Mouse (Mus musculus): Measurements from ENCODE around the gene Gm49383. TPM values are rescaled to one million over a fixed set of nuclear protein-coding genes. Genes with fewer than 3 reads are reported as not detected.
"Not testable (repeated sequence)": the region's sequence is repeated elsewhere in the genome, so short reads cannot be mapped to it uniquely, and the experiment has no call there.

Gene Gm49383
- polyA plus RNA-seq, 1 experiment from 2014 or later = 42.2 TPM

GRCm38 (mm10) chr12:69160677-69161076 lies 36.2 kb downstream of the Gm49383 start:
- not testable (repeated sequence) for DNase-seq (ENCODE audit: low spot score); H3K9ac ChIP-seq (ENCODE audit: low read length); H3K27me3 ChIP-seq (ENCODE audit: control insufficient read depth, insufficient read depth, low read length); ATAC-seq (replicated peaks; ENCODE audit: low FRiP score); H3K27ac ChIP-seq (ENCODE audit: low read depth, low read length); H3K4me2 ChIP-seq (ENCODE audit: low read depth, low read length, severe bottlenecking); H3K9me3 ChIP-seq (ENCODE audit: control insufficient read depth, low read length); H3K4me1 ChIP-seq (replicated peaks; ENCODE audit: control insufficient read depth, insufficient read depth, low read length); H3K4me3 ChIP-seq (ENCODE audit: low read depth, low read length); H3K36me3 ChIP-seq (ENCODE audit: control insufficient read depth, insufficient read depth, low read length)
- 83% methylated on average over 2 of the region's 2 CpGs for WGBS

GRCm38 (mm10) chr12:69159578-69159940 lies 37.3 kb downstream of the Gm49383 start:
- H3K36me3 ChIP-seq (ENCODE audit: control insufficient read depth, insufficient read depth, low read length) = peaks cover 9% of the 10 kb centered on the region; the same call in 1 of the 2 replicates
- DNase-seq (ENCODE audit: low spot score) (no peak), ATAC-seq (replicated peaks; ENCODE audit: low FRiP score) (peak; percentile 8; the same call in 1 of the 2 replicates)
- no peaks in the 10 kb centered on the region; the same call in 1 of the 2 replicates for H3K4me1 ChIP-seq (replicated peaks; ENCODE audit: control insufficient read depth, insufficient read depth, low read length)
- 0 out of 2 replicates have a peak overlapping the region, but pooled peaks have one; percentile 18 for H3K4me2 ChIP-seq (ENCODE audit: low read depth, low read length, severe bottlenecking)
- no peak overlapping the region for H3K4me3 ChIP-seq (ENCODE audit: low read depth, low read length)
- no peaks in the 10 kb centered on the region for H3K9me3 ChIP-seq (ENCODE audit: control insufficient read depth, low read length)
- H3K27ac ChIP-seq (ENCODE audit: low read depth, low read length) = no peak overlapping the region
- 6% methylated on average over 9 of the region's 9 CpGs for WGBS
- H3K27me3 ChIP-seq (ENCODE audit: control insufficient read depth, insufficient read depth, low read length) = no peaks in the 10 kb centered on the region
- no peak overlapping the region for H3K9ac ChIP-seq (ENCODE audit: low read length)

GRCm38 (mm10) chr12:69158765-69159577 lies 37.9 kb downstream of the Gm49383 start, which contains the start of gene Rps29:
Rps29 (minus strand) TSS chr12:69159186.
- WGBS = under 1% methylated on average over 56 of the region's 68 CpGs
- not testable (repeated sequence) for H3K36me3 ChIP-seq (ENCODE audit: control insufficient read depth, insufficient read depth, low read length); H3K9me3 ChIP-seq (ENCODE audit: control insufficient read depth, low read length); H3K27me3 ChIP-seq (ENCODE audit: control insufficient read depth, insufficient read depth, low read length); H3K4me1 ChIP-seq (replicated peaks; ENCODE audit: control insufficient read depth, insufficient read depth, low read length)
- H3K27ac ChIP-seq (ENCODE audit: low read depth, low read length) = peak within 1 kb of the TSS; percentile 90
- DNase-seq (ENCODE audit: low spot score) = peak; percentile 99
- H3K9ac ChIP-seq (ENCODE audit: low read length) = peak within 1 kb of the TSS; percentile 88
- peak; percentile 99 for ATAC-seq (replicated peaks; ENCODE audit: low FRiP score)
- peak within 1 kb of the TSS; percentile 50 for H3K4me2 ChIP-seq (ENCODE audit: low read depth, low read length, severe bottlenecking)
- H3K4me3 ChIP-seq (ENCODE audit: low read depth, low read length) = peak within 1 kb of the TSS; percentile 69

- Histone ChIP-seq H3K9ac (ENCODE audit: low read length) (peak overlapping the region; percentile 88), H3K4me1 (replicated peaks; ENCODE audit: control insufficient read depth, insufficient read depth, low read length) (no peaks in the 10 kb centered on the region; the same call in 1 of the 2 replicates), H3K9me3 (ENCODE audit: control insufficient read depth, low read length) (no peaks in the 10 kb centered on the region), H3K27ac (ENCODE audit: low read depth, low read length) (peak overlapping the region; percentile 90), H3K4me2 (ENCODE audit: low read depth, low read length, severe bottlenecking) (peak overlapping the region; percentile 50), H3K27me3 (ENCODE audit: control insufficient read depth, insufficient read depth, low read length) (no peaks in the 10 kb centered on the region), H3K4me3 (ENCODE audit: low read depth, low read length) (peak overlapping the region; percentile 69), H3K36me3 (ENCODE audit: control insufficient read depth, insufficient read depth, low read length) (peaks cover 9% of the 10 kb centered on the region; the same call in 1 of the 2 replicates)
- DNase-seq (ENCODE audit: low spot score) (no peak), ATAC-seq (replicated peaks; ENCODE audit: low FRiP score) (no peak)
- whole genome bisulfite sequencing = 1% methylated on average over 19 of the region's 19 CpGs
These were observed 38.5 kb downstream of the Gm49383 start for GRCm38 (mm10) chr12:69158366-69158764.

GRCm38 (mm10) chr12:69157107-69157506 lies 39.8 kb downstream of the Gm49383 start:
- no peaks in the 10 kb centered on the region for H3K9me3 ChIP-seq (ENCODE audit: control insufficient read depth, low read length)
- no peak overlapping the region for H3K9ac ChIP-seq (ENCODE audit: low read length)
- peaks cover 9% of the 10 kb centered on the region; the same call in 1 of the 2 replicates for H3K36me3 ChIP-seq (ENCODE audit: control insufficient read depth, insufficient read depth, low read length)
- H3K4me2 ChIP-seq (ENCODE audit: low read depth, low read length, severe bottlenecking) = no peak overlapping the region
- DNase-seq (ENCODE audit: low spot score) (no peak), ATAC-seq (replicated peaks; ENCODE audit: low FRiP score) (no peak)
- no peaks in the 10 kb centered on the region for H3K27me3 ChIP-seq (ENCODE audit: control insufficient read depth, insufficient read depth, low read length)
- H3K4me1 ChIP-seq (replicated peaks; ENCODE audit: control insufficient read depth, insufficient read depth, low read length) = no peaks in the 10 kb centered on the region; the same call in 1 of the 2 replicates
- 100% methylated on average over 2 of the region's 2 CpGs for WGBS
- H3K27ac ChIP-seq (ENCODE audit: low read depth, low read length) = no peak overlapping the region
- no peak overlapping the region for H3K4me3 ChIP-seq (ENCODE audit: low read depth, low read length)

- 89% methylated on average over 4 of the region's 4 CpGs for WGBS
- no peaks in the 10 kb centered on the region for H3K27me3 ChIP-seq (ENCODE audit: control insufficient read depth, insufficient read depth, low read length)
These were observed 40.5 kb downstream of the Gm49383 start for GRCm38 (mm10) chr12:69156436-69156835.

GRCm38 (mm10) chr12:69155923-69156322 lies 41.0 kb downstream of the Gm49383 start:
- Histone ChIP-seq H3K9me3 (ENCODE audit: control insufficient read depth, low read length) (no peaks in the 10 kb centered on the region), H3K4me3 (ENCODE audit: low read depth, low read length) (no peak overlapping the region), H3K27me3 (ENCODE audit: control insufficient read depth, insufficient read depth, low read length) (no peaks in the 10 kb centered on the region), H3K27ac (ENCODE audit: low read depth, low read length) (no peak overlapping the region), H3K9ac (ENCODE audit: low read length) (no peak overlapping the region), H3K4me1 (replicated peaks; ENCODE audit: control insufficient read depth, insufficient read depth, low read length) (no peaks in the 10 kb centered on the region; the same call in 1 of the 2 replicates), H3K36me3 (ENCODE audit: control insufficient read depth, insufficient read depth, low read length) (peaks cover 9% of the 10 kb centered on the region; the same call in 1 of the 2 replicates), H3K4me2 (ENCODE audit: low read depth, low read length, severe bottlenecking) (no peak overlapping the region)
- ATAC-seq (replicated peaks; ENCODE audit: low FRiP score) = no peak
- no peak for DNase-seq (ENCODE audit: low spot score)
- WGBS = 83% methylated on average over 2 of the region's 2 CpGs

More at GRCm38 (mm10) chr12:69156436-69156835, 40.5 kb downstream of the Gm49383 start:
- H3K9me3 ChIP-seq (ENCODE audit: control insufficient read depth, low read length) = no peaks in the 10 kb centered on the region
- peaks cover 9% of the 10 kb centered on the region; the same call in 1 of the 2 replicates for H3K36me3 ChIP-seq (ENCODE audit: control insufficient read depth, insufficient read depth, low read length)
- H3K4me1 ChIP-seq (replicated peaks; ENCODE audit: control insufficient read depth, insufficient read depth, low read length) = no peaks in the 10 kb centered on the region; the same call in 1 of the 2 replicates
- DNase-seq (ENCODE audit: low spot score) = no peak
- H3K27ac ChIP-seq (ENCODE audit: low read depth, low read length) = no peak overlapping the region
- ATAC-seq (replicated peaks; ENCODE audit: low FRiP score) = no peak
- no peak overlapping the region for H3K9ac ChIP-seq (ENCODE audit: low read length)
- no peak overlapping the region for H3K4me2 ChIP-seq (ENCODE audit: low read depth, low read length, severe bottlenecking)
- H3K4me3 ChIP-seq (ENCODE audit: low read depth, low read length) = no peak overlapping the region

GRCm38 (mm10) chr12:69150049-69150448 lies 46.9 kb downstream of the Gm49383 start:
- WGBS = 88% methylated on average over 13 of the region's 13 CpGs
- Histone ChIP-seq H3K36me3 (ENCODE audit: control insufficient read depth, insufficient read depth, low read length) (no peaks in the 10 kb centered on the region), H3K4me2 (ENCODE audit: low read depth, low read length, severe bottlenecking) (no peak overlapping the region), H3K4me1 (replicated peaks; ENCODE audit: control insufficient read depth, insufficient read depth, low read length) (no peaks in the 10 kb centered on the region), H3K9me3 (ENCODE audit: control insufficient read depth, low read length) (no peaks in the 10 kb centered on the region), H3K9ac (ENCODE audit: low read length) (no peak overlapping the region), H3K4me3 (ENCODE audit: low read depth, low read length) (no peak overlapping the region), H3K27me3 (ENCODE audit: control insufficient read depth, insufficient read depth, low read length) (no peaks in the 10 kb centered on the region), H3K27ac (ENCODE audit: low read depth, low read length) (no peak overlapping the region)
- ATAC-seq (replicated peaks; ENCODE audit: low FRiP score) = no peak
- DNase-seq (ENCODE audit: low spot score) = no peak
